Mouse (Mus musculus) adrenal gland, adult 2 months (tissue): ENCODE data around the gene Bax. TPM values are rescaled to one million over a fixed set of nuclear protein-coding genes. Genes with fewer than 3 reads are reported as not detected.
A peak's percentile ranks its signal among the peaks of the same experiment; 100 is the strongest.

Experiments used
- DNase-seq: peaks from one replicate; pipeline ENCODE4 v3.0.0; 2021
- long read RNA-seq: library from polyadenylated mRNA; stranded (forward); transcript quantifications from one replicate; pipeline ENCODE4 v2.0.0, GENCODE M21; 2021
- polyA plus RNA-seq: library from polyadenylated mRNA; depleted of rRNA; stranded (reverse); fragments of >200 nt; gene quantifications from 2 replicates; pipeline ENCODE4 v1.2.3, GENCODE M21; 2012; rRNA removed
- total RNA-seq, 2 experiments: library from RNA; stranded (reverse); gene quantifications; 2 replicates each; pipeline ENCODE4 v1.2.3; 2021

Bax gene
- total RNA-seq (10 to 100 TPM; 52.5 to 60.6 TPM), polyA plus RNA-seq (148 and 158 TPM in 2 replicates)
- long read RNA-seq, transcript Bax-203 (5 exons, 1,100 nt), result minor isoform, 10 of 55 reads
- long read RNA-seq, transcript Bax-201 (6 exons, 867 nt), result major isoform, 39 of 55 reads
- long read RNA-seq, partial matches to known transcripts, result 0 of 55 reads
- long read RNA-seq, other reads (novel, unspliced or antisense), result 6 of 55 reads

DNA sequence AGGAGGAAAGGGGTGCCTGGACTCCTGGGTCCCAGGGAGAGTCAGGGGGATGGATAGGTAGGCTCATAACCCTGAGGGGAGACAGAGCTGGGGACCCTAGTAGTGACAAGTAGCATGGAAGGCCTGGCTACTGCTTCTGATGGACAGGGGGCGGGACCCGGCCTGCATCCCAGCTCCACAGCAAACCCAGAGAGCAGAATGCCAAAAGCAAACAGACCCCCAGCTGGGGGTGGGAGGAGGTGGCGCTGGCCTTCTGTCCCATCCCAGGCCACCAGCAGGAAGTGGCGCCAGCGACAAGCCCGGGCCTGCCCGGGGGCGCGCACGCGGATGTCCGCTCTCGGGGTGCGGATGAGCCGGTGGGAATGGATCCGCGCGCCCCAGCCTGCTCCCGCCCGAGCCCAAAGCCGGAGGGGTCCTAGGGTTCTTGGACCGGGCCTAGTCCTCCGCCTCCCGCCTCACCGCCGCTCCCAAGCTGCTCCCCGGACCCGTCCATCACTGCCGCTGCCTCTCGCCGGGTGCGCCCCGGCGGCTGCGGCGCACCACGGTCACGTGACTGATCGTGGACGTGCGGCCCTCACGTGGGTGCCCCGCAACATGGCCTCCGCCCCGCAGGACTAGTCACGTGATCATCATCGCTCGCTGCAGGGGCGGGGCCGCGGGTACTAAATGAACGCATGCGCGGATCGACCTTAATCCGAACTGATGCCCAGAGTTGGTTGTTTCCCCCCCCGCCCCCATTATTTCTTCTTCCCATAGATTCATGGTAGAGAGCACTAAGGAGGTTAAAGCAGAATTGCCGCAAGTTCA lies at the start of gene Bax:
Gene Bax (minus strand): TSS at position 616 of the 807 bp plus-strand sequence.
- DNase-seq, result peak; percentile 96

- no peak for DNase-seq
Measured at GRCm38 (mm10) chr7:45515436-45515835, 48.7 kb upstream of the Bax start.

DNA sequence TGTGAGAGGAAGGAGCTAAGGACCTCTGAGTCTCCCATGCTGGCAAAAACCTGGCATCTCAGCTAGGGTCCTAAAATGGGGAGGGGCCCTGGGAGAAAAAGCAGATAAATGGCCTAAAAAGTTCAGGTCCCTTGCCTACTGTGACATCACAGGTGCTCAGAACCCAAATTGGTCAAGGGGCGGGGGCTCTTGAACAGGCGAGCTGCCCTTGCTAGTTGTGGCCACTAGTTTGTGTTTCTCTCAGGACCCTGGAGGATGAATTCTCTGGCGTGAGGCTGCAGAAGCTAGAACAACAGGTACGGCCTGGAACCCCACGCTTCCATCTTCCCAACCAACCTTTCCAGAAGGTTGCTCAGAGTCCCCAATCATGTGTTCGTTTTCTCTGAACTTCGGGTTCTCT lies 47.7 kb upstream of the Bax start:
- no peak for DNase-seq

DNA sequence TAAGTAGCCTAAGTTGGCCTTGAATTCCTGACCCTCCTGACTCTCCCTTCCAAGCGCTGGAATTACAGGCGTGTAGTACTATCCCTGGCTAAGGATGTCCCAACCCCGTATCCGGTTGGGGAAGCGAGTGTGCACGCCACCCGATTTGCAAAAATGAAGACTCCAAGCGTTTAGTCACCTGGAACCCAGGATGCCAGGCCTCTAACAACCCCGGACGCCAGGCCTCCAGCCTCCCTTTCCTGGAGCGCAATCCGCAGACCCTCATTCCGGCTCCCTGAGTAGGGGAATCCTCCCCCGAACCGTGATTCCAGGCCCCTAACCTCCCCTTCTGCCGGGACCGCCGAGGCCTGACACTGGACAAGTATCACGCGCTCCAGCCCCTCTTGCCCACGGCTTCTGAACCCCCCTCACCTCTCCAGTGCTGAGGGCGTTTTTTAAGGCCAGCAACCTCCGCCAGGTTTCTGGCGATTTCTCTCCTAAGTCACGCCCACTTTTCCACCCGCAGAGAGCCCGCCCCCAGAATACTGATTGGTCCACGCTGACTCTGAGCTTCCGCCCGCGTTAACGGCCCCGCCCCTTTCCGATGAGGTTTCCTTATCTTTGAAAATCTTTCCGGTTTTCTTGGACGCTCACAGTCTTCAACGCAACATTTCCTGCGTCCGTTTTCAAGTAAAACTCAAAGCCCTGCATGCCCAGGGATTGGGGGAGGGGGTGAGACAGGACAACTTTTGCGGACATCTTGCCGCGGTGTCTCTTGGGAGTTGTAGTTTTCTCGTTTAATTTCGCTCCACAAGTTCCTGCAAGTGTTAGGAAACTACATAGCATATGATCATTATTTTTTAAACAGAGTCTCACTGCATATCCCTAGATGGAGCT lies 43.5 kb upstream of the Bax start, which contains the start of gene Nucb1:
Gene Nucb1 (minus strand): TSS at position 495 of the 876 bp plus-strand sequence.
- peak; percentile 94 for DNase-seq

- DNase-seq, result no peak
Measured at GRCm38 (mm10) chr7:45509181-45509882, 42.6 kb upstream of the Bax start.

GRCm38 (mm10) chr7:45508561-45508960 lies 41.9 kb upstream of the Bax start:
- DNase-seq, result no peak

DNA sequence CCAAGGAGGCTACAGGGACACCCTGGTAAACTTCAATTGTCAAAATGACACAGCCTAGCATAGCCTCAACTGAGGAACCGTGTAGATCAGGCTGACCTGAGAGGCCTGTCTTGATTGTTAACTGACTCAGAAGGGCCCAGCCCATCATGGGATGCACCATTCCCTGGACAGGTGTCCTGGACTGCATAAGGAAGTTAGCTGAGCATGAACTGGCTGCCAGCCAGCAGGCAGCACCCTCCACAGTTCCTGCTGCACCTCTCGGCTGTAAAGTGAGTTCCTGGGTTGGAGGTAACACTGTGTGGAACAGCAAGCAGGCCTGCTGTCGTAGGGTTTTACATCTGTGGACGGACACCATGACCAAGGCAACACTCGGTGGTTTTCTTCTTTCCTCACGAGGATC lies 40.9 kb upstream of the Bax start:
- no peak for DNase-seq

DNA sequence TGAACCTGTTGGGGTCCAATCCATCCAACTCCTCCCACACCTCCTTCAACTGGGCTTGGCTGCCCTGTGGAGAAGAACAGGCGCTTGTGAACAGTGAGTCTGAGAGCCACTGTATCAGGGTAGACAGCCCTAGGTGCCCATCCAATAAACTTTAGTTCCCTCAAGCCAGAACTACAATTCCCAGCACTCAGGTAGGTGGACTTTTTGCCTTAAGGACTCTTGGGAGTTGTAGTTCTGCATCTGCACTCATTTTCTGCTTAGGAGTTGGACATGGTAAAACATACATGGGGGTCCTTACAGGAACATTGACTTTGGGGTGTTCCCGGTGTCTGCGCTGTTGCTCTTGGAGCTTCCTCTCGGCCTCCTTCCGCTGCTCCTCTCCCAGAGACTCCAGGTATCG lies 31.7 kb upstream of the Bax start:
- no peak for DNase-seq

DNA sequence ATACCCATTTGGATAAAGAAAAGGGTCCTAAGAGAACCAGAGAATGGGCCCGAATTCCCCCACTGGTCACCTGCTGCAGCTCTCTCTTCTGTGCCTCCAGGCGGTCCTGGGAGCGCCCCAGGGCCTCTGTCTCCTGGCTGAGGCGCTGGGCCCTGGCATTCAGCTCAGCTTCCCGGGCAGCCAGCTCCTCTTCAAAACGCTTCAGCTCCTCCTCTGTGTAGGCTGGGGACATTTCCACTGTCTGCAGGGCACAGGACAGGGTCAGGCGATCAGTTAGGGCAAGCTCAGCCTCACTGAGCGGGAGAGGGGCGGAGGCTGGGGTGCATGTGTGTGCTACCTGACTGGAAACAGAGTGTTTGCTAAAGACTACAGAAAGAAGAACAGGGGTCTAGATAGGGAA lies 27.9 kb upstream of the Bax start:
- DNase-seq, result no peak

DNA sequence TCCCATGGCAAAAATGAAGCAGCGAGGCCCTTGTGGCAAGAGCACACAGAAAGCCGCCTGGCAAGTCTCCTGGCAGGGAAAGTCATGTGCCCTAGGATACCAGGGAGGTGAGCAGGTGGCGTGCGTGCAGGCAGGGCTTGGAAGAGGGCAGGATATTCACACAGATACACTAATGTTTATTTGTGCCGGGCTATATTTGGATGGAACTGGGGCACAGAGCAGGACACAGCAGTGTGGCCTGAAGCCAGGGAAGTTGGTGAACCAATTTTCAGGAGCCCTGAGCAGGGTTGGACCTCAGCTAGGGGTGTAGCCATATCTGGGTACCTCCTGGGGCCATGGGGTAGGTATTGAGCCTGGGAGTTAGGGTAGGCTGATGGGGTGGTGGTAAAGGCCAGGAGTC lies 26.3 kb upstream of the Bax start:
- no peak for DNase-seq

DNA sequence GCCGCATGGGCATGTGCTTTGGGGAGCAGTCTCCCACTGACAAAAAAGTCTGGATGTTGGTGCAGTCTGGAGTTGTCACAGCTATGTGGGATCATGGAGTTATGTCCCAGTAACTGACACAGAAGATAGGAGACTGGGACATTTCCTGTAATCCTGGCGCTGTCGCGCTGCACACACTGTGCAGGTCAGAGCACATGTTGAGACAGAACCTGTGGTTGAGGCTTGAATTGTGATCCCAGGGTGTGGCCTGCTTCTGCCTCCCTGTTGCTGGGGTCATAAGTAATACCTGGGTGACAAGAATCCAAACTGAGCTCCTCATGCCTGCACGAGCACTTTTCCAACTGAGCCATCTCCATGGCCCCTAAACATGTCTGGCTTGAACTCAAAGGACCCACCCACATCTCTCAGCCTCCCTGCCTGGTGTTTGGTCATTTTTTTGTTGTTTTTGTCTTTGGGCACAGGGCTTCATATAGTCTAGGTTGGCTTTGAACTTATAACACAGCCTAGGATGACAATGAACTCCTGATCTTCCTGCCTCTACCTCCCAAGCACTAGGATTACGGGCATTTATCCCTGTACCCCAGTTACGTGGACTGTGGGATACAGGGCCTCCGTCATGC lies 25.6 kb upstream of the Bax start:
- no peak for DNase-seq

GRCm38 (mm10) chr7:45491264-45491663 lies 24.6 kb upstream of the Bax start:
- DNase-seq, result peak; percentile 75

DNA sequence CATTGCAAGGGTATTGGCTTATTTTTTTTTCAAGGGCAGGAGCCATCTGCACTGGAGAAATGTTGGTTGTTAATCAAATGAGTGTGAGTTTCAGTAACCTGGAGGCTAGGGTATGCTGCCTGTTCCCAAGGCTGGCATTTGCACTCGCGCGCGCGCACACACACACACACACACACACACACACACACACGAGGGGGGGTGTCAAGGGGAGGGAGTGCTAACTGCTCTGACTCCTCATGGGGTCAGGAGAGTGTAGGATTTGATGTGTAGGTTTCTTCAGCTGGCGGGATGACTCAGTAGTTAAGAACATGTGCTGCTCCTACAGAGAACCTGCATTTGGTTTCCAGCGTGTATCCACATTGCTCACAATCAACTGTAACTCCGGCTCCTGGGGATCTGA lies 24.1 kb upstream of the Bax start:
- DNase-seq, result peak; percentile 57

DNA sequence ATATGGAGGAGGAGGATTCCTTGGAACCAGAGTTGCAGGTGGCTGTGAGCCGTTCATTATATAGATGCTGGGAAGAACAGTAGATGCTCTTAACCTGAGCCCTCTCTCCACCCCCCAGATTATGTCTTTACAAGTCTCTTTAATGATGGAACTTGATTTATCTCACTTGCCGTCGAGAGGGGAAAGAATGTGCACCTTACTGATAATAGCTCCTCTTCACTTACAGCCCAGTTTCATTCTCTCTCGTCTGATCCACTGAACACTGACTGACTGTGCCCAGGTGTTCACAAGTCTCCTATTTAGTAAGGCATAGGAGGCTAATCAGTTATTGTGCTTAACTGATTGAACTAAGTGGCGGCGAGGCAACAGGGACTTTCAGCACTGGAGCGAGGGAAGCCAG lies 22.9 kb upstream of the Bax start:
- DNase-seq, result no peak

DNA sequence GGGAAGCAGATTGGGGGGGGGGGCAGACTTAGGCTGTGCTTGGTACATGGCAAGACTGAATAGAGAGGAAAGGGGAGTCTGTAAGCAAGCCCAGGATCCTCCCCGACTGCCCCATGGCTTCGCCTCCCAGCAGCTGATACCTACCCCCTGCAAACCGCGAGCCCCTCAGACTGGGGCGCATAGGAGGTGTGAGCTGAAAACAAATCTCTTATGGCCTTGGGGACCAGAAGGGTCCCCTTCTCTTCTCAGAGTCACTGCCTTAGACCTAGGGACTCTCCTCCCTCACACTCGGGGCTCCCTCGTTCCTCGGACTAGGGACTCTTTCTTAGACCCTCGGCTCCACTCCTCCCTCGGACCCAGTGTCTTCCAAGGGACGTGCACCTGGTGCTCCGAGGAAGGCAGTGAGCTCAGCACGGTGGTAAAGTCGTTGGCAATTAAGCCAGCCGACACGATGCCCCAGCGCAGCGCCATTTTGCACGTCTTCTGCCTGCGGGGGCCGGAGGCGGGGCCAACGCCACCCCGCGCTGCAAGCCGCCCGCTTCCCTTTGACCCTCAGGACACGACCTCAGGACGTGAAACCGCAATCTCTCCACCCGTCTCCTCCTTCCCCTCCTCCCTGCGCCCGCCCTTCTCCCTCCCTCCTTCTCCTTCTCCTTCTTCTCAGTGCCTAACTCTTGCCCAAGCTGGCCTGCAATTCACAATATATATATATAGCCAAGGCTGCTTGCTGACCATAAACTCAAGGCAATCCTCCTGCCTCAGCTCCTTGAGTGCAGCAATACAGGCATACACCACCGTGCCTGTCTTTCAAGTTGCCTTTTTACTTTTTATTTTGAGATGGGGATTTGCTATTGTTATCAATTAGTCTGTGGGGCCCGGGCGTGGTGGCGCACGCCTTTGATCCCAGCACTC lies 21.9 kb upstream of the Bax start, which contains the start of gene Dhdh:
Gene Dhdh (minus strand): TSS at position 513 of the 912 bp plus-strand sequence.
- peak; percentile 90 for DNase-seq

GRCm38 (mm10) chr7:45487861-45488292 lies 21.2 kb upstream of the Bax start:
- no peak for DNase-seq

DNA sequence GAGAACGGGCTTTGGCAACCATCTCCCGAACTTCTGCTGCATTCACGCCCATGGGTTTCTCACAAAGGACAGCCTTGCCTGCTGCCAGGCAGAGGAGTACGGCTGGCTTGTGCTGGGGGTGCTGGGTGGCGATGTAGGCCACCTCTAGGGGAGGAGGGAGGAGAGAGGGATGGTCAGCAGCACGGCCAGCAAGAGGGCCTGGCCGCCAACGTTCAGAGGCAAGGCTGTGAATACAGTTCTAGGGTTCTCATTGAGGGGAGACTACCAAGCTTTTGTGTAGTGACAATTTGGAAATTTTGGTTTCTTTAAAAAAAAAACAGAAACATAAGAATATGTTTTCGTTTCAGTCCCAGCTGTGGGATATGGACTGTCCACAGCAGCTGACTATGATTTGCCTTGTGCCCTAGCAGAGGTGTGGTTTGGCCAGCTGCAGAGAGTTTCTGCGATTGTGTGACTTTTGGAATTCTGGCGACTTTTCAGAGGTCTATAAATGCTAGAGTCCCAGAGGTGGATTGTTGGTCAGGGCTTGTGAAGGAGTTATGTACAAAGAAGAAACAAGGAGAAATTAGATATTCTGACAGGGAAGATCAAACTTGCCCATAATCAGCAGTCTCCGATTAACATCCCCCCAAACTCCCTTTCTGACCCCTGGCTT lies 20.2 kb upstream of the Bax start, which contains the start of gene Gm45808:
Gene Gm45808 (minus strand): TSS at position 51 of the 655 bp plus-strand sequence.
- DNase-seq, result no peak

- DNase-seq, result no peak
Measured at GRCm38 (mm10) chr7:45486158-45486557, 19.5 kb upstream of the Bax start.

DNA sequence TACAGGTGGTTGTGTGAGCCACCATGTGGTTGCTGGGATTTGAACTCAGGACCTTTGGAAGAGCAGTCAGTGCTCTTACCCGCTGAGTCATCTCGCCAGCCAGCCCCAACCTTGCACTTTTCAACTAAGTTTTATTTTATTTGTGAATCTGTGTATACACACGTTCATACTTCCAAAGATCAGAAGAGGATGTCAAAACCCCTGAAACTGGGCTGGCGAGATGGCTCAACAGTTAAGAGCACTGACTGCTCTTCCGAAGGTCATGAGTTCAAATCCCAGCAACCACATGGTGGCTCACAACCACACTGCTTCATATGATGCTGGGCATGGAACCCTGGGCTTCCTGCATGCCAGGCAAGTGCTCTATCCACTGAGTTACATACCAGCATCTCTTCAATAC lies 18.3 kb upstream of the Bax start:
- peak; percentile 64 for DNase-seq

- DNase-seq, result no peak
Measured at GRCm38 (mm10) chr7:45482166-45482565, 15.5 kb upstream of the Bax start.
